Mouse (Mus musculus): Measurements from ENCODE around the gene Hist1h2bg.

The Hist1h2bg gene

DNA sequence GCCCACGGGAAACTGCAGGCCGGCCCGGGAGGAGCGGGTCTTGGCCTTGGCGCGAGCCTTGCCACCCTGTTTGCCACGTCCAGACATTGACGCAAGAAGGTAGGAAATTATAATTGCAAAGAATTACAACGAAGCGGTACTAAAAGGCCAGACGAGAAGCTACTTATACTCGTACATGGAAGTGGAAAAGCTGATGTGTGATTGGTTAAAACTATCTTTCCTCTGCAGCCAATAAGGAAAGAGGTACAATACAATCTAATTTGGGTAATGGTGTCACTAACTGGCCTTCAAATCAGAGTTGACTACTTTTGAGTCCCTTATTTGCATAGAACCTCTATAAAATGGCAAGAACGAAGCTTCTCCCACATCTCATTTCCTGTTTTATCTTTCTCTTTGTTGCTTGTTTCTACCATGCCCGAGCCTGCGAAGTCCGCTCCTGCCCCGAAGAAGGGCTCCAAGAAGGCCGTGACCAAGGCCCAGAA, at the start of gene Hist1h2bg, which contains the start of gene Hist1h2ae:
Gene Hist1h2bg (plus strand): TSS at position 375 of the 482 bp plus-strand sequence.
Gene Hist1h2ae (minus strand): TSS at position 199 of the 482 bp plus-strand sequence.
- peak; percentile 69 for DNase-seq (ENCODE audit: low spot score)

DNA sequence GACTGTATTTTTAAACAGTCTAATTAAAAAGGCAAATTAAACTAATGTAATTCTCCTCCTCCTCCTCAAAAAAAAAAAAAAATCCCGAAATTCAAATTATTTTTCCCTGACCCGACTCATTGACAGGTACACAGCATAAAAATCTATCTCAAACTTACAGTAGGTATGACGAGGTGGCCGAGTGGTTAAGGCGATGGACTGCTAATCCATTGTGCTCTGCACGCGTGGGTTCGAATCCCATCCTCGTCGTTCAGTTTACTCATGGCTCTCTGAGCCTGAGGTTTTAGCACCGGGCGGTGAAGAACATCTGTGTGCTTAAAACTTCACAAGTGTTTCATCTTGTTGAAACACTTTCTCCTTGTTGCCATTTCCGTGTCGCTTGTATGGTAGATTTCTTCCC, 49.5 kb upstream of the Hist1h2bg start:
- peak; percentile 73 for DNase-seq (ENCODE audit: low spot score)

DNA sequence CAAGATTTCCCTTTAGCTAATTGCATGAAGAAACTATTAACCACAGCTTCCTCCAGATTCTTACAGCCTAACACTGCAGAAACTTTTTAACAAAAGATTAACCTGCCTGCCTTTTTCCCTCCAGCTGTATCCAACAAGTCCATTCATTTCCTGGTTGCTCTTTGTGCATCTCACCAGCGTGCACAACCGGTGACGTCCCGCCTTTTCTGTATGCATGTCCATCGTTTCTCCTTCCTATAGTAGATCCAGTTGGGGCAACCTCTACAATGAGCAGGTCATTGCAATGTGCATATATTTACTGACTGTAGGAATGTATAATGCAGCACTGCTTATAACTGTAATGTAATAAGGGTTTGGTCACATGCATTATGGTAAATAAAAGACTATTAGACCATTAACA, 47.2 kb upstream of the Hist1h2bg start:
- no peak for DNase-seq (ENCODE audit: low spot score)

DNA sequence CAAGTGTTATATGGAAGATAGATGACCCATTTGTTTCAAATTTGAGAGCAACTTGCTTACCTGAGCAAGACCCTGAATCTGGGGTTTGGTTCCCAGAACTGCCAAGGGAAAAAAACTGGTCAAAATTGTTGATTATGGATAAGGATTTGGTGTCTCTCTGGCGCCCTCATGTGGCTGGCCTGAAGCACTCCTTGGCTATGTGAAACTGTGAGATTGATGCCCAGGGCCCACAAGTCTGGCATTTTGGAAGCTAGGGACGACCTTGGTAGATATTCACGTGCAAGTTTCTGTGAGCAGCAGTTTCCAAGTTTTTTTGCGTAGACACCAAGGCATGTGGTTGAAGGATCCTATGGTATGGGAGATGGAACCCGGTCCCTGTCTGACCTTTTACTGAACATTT, 46.5 kb upstream of the Hist1h2bg start:
- DNase-seq (ENCODE audit: low spot score): peak; percentile 81

DNA sequence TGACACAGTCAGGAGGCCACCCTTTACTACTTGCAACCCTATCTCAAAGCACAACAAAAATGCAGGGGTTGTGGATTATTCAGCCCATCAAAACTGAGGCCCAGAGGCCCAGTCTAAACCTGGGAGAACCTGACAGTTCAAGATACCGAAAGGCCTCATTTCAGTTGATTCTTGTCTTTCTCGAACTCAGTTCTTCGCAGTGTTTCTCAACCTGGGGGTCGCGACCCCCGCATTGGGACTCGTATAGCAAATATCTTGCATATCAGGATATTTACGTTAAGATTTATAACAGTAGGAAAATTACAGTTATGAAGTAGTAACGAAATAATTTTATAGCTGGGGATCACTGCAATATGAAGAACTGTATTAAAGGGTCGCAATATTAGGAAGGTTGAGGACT, 45.3 kb upstream of the Hist1h2bg start:
- DNase-seq (ENCODE audit: low spot score): peak; percentile 15

DNA sequence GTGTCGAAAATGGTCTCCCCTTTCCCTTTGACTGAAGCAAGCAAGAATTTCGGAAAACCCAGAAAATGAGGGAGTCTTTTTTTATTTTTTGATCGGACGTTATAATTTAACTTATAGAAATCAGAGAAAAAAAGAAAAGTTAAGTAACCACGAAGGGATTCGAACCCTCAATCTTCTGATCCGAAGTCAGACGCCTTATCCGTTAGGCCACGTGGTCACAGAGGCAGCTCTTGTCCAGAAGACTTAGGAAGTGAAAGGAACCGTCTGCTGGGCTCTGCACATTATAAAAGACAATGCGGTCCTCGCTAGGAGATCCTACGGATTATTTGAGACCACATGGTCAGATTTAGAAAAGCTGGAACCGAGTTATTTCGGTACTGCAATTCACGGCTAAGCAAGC, 44.9 kb upstream of the Hist1h2bg start:
- DNase-seq (ENCODE audit: low spot score): peak; percentile 85

DNA sequence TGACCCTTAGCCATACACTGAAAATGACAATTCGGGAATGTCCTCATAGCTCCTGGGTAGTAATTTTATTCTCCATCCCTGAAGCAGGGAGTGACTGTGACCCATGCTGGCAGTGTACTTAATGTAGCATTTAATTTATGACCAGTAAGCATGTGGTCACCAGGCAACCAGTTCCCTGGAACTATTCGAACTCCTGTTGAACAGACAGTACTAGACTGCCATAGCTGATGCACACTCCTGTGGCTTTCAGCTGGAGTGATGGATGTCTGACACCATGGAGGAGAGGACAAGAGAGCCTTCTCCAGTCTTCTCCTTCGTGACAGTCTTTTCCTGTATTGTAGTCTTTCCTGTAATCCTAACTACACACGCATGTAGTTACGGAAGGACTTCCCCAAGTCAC, 42.2 kb upstream of the Hist1h2bg start:
- no peak for DNase-seq (ENCODE audit: low spot score)

DNA sequence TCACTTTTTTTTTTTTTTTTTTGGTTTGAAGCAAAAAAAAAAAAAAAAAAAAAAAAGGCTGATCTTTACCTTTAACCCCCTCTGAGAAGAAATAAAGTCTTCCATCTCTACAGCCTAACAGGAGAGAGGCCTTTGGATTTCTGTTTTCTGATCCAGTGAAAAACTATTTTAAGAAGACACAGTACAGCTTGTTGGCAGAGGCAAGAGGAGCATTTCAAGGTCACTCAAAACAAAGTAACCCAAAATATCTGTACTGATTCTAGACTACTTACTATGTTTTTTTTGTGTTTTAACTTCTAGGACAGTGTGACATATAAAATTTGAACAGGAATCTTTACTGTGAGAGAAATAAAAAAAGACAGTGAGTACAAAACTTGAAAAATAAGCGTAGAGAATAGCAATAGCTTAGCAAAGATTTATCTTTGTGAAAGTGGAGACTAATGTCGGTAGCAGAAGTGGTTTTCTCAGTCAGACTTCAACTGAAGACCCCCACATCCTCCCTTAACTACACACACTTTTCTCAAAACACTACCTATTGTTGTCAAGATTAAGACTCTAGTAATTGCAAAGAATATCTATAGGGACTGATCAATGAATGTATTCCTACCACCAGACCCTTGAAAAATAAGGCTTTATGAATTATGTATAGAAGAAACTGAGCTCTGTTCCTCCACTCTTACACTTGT, 41.6 kb upstream of the Hist1h2bg start:
- DNase-seq (ENCODE audit: low spot score): no peak

DNA sequence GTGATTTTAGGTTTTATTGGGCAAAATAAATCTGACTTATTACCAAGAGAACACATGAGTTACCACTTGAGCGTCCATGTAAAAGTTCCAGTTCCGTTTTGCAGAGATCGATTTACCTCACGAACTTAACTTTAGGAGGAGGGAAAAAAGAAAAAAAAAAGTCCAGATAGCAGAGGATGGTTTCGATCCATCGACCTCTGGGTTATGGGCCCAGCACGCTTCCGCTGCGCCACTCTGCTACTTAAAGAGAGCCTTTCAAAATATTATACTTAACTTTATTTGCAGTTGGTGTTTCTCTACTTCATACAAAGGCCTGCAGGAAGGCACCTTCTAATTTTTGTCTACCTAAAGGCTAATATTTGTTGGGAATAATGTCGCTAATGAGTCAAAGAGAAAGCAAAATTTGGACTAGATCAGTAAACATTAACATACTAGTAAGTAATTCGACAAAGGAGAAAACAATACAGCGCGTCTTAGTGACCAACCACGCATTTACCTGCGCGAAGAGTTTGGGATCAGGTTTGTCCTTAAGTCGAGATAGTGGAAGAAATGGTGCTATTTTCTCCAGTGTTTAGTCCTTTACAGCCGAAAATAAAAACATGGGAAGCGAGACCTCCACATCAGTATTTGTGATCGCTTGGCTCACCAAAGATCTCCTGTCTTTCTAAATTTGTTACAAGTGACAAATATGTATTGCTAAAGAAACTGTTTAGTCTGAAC, 40.9 kb upstream of the Hist1h2bg start:
- DNase-seq (ENCODE audit: low spot score): peak; percentile 44

DNA sequence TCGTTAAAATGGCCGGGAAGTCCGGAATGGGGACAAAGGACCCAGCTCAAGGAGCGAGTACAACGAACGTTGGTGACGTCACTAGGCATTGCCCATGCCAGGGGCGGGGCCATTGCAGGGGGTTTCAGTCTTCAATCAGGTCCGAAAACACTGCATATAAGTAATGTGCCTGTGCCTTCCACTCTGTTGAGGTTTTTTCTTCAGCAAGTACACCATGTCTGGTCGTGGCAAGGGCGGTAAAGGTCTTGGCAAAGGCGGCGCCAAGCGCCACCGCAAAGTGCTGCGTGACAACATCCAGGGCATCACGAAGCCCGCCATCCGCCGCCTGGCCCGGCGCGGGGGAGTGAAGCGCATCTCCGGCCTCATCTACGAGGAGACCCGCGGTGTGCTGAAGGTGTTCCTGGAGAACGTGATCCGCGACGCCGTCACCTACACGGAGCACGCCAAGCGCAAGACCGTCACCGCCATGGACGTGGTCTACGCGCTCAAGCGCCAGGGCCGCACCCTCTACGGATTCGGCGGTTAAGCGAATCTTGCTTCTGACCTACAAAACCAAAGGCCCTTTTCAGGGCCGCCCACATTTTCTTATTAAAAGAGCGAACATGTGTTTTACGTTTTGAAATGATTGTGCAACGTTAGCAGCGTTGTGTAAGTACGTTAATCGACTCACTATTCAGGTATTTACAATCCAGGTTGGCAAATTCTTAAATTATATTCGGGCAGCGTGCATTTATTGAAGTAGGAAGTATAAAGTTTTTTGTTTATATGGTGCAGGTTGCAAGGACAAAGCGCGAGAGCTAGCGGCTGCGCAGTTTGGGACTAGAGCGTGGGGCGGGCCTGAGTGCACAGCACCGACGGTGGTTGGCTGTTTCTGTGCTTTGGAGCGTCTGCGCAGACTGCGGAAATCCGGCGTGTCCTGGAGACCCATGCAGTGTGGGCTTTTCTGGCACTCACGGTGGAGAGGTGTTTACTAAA, 40.0 kb upstream of the Hist1h2bg start, which contains the start of gene Hist1h4h:
Gene Hist1h4h (plus strand): TSS at position 150 of the 975 bp plus-strand sequence.
- DNase-seq (ENCODE audit: low spot score): peak; percentile 93

DNA sequence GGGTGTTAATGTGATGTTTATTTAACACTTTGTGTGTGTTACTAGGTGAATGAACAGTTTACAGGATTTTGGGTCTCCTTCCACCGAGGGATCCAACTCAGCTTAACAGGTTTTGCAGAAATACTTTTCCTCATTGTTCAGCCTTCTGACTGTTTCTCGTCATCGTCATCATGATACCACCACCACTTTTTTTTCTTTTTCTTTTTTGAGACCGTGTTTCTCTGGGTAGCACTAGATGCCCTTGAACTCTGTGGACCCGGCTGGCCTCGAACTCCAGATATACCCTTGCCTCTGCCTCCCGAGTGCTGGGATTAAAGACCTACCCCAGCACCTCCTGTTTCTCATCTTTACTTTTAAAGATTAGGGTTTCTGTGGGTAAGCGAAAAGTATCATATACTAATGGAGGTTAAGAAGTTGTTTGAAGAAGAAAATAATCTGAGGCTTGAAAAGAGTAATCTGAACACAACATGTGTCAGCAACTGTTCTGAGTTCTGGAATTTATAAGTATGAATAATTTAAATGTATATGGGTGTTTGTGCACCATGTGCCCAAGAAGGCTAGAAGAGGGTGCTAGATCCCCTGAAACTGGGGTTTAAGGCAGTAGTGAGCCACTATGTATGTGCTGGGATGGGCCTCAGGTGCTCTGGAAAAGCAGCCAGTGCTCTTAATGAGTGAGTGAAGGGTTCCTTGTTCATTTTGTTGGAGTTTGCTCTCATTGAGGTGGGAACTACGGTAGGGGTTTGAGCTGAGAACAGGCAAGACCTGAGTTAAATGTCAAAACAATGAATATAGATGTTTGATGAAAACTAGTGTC, 38.7 kb upstream of the Hist1h2bg start:
- no peak for DNase-seq (ENCODE audit: low spot score)

DNA sequence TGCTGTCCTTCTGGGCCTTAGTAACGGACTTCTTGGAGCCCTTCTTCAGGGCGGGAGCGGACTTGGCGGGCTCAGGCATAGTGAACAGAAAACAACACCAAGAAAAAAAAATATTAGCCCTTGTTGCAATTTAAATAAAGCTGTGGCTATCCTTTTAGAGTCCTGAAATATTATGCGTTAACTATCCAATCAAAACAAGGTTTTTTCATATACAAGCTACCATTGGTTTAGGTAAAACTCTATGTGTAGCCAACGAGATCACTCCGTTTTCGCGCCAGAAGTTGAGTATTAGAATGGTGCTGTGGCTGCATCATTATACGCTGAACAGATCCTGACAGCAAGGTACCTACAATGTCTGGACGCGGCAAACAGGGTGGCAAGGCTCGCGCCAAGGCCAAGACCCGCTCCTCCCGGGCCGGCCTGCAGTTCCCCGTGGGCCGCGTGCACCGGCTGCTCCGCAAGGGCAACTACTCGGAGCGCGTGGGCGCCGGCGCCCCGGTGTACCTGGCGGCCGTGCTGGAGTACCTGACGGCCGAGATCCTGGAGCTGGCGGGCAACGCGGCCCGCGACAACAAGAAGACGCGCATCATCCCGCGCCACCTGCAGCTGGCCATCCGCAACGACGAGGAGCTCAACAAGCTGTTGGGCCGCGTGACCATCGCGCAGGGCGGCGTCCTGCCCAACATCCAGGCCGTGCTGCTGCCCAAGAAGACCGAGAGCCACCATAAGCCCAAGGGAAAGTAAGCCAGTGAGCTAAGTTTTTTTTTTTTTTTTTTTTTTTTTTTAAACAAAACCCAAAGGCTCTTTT, 37.4 kb upstream of the Hist1h2bg start, which contains the start of gene Hist1h2af:
Gene Hist1h2af (plus strand): TSS at position 347 of the 808 bp plus-strand sequence.
- peak; percentile 58 for DNase-seq (ENCODE audit: low spot score)

DNA sequence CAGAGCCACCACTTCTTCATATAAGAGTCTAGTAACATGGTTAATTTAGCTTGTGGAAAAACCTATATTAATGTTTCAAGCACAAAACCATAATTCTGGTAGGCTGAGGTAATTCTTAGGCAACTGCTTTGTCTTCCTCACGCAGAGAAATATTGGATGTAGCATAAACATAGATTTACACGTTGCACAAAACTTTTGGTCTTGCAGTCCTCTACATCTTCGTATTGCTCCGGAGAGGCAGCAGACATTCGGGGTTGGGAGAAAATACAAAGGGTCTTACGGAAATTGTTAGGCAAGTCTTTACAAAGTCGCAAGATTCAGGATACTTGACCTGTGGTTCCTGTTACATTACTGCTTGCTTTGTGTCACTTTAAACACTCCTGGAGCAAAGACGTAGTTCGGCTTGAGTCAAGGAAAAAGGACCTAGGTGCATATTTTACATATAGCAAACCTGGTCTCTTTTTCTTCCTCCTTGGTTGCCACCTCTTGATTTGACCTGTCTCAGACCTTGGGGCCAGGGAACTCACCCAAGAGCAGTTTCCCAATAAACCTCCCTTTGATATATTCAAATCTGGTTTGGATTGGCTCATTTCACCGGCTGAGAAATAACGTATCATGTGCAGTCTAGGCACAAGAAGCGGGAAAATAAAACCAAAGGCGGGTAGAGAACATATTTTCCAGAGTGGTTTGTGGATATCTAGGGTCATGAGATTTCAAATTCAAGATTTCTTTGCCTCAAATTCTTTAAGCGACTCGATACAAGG, 36.6 kb upstream of the Hist1h2bg start:
- no peak for DNase-seq (ENCODE audit: low spot score)

DNA sequence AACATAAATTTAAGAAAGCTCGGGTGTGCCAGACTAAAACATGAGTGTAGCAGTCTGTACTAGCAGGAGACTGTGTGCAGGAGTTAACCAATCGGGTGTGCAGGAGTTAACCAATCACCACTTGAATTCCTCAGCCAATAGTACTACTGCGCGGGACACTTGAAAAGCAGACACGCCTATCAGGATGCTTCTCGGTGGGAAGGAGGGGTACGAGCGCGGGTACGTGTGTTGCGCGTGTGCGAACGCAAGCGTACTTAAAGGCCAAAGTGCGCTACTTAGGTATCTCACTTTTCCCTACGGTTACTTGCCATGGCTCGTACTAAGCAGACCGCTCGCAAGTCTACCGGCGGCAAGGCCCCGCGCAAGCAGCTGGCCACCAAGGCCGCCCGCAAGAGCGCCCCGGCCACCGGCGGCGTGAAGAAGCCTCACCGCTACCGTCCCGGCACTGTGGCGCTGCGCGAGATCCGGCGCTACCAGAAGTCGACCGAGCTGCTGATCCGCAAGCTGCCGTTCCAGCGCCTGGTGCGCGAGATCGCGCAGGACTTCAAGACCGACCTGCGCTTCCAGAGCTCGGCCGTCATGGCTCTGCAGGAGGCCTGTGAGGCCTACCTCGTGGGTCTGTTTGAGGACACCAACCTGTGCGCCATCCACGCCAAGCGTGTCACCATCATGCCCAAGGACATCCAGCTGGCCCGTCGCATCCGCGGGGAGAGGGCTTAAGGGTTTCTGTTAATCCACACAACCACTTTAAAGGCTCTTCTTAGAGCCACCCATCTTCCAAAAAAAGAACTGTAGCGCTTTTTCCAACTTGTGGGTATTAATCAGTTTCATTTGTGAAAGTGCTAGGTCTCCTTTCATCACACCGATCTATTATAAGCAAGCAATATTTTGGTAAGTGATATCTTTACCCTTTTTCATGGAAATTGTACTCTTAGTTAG, 35.8 kb upstream of the Hist1h2bg start, which contains the start of gene Hist1h3g:
Gene Hist1h3g (plus strand): TSS at position 286 of the 939 bp plus-strand sequence.
- DNase-seq (ENCODE audit: low spot score): peak; percentile 73

DNA sequence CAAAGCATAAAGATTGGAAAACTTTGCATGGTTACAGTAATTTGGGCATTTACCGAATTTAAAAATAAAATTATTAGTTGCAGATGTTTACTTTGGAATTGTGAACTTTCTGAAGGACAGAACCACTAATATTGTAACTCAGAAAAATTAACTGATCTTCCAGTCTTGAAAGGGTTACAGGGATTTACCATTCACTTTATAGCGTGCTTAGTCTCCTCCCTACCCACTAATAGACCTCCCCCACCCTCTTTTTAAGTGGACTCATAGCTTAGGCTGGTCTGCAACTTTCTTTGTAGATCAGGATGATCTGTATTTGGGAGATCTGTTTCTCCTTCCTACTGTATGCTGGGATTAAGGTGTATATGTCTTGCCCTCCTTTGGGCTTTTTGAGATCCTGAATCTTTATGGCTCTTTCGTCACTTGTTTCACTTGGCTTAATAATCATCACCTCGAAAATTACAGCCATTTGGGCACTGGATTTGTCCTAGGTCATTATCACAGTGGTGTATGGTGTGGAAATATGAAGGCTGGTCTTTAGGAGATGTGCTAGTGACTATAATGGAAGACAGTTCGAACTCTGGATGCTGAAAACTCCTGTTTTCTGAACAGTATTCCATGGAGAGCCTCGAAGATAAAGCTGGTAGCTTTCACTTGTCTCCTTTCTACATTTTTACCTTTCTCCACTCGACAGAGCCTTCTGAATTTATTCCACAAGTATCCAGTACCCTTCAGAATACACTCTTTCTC, 34.9 kb upstream of the Hist1h2bg start:
- DNase-seq (ENCODE audit: low spot score): no peak

DNA sequence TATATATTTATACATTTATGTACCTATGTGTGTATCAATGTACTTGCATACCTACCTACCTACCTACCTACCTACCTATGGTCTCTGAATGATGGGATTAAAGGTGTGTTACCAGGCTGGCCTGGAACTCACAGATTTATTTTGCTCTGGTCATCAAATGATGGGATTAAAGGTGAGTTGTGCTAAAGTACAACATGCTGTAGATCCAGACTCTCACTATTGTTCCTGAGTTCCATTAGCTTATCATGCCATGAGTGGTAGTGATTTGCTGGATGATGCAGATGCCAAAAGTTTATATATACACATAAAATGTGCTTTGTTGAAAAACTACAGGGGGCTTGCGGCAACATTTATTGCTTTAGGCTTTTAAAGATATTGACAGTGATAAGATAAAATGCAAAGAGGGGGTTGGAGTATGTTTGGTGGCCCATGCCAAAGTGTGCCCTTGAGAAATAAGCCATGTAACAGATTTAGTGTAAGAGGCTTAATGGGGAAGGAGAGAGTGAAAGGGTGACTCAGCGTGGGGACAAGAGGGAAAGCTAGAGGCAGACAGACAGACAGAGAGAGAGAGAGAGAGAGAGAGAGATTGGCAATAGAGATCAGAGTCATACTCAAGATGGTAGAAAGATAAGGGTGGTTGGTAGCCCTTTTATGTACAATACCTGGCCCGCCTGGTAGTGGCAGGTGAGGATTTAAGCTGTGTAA, 34.0 kb upstream of the Hist1h2bg start:
- DNase-seq (ENCODE audit: low spot score): no peak

DNA sequence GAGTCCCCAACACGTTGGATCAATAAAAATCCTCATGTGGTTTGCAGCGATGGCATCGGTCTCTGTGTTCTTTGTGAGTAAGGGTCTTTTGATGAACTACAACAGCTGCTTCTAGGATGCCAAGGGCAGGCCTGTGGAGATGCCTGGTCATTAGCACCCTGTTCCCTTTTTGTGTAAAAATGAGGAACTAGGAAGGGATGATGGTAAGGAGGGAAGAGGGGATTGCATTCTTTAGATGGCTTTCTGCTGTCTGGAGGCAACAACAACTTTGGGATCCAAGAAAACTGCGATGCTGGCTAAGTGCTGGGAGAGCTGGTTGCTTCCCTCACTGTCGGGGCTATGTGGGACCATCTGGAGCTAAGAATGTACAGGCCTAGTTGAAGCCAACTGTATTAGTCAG, 32.9 kb upstream of the Hist1h2bg start:
- DNase-seq (ENCODE audit: low spot score): no peak

Data from ovary, postnatal 36 days (tissue).